Mouse (Mus musculus) heart, embryonic 12.5 days (tissue): ENCODE measurements around the gene Chmp6. TPM values are rescaled to one million over a fixed set of nuclear protein-coding genes. Genes with fewer than 3 reads are reported as not detected.
A peak's percentile ranks its signal among the peaks of the same experiment; 100 is the strongest.

Source experiments
- ATAC-seq: fragments of 200-750 bp; cut with Nextera tagmentation; 2 replicates; pipeline ENCODE4 v1.8.0; 2017; ENCODE audit warnings: moderate TSS enrichment, moderate library complexity; ENCODE audit not compliant: insufficient number of reproducible peaks, low FRiP score
- H3K27ac ChIP-seq: fragments of 300-500 bp; sonication (generic); 2 replicates; pipeline ENCODE4 v1.5.1; 2016; ENCODE audit warnings: mild to moderate bottlenecking, moderate library complexity; ENCODE audit not compliant: poor library complexity, severe bottlenecking
- H3K27me3 ChIP-seq: fragments of 300-500 bp; sonication (generic); replicated peaks from 2 replicates; pipeline ENCODE4 v1.6.1; 2016; ENCODE audit warnings: mild to moderate bottlenecking, moderate library complexity
- H3K36me3 ChIP-seq: fragments of 300-500 bp; sonication (generic); 2 replicates; pipeline ENCODE4 v1.6.1; 2016; ENCODE audit warnings: mild to moderate bottlenecking, moderate library complexity
- H3K4me1 ChIP-seq: fragments of 300-500 bp; sonication (generic); replicated peaks from 2 replicates; pipeline ENCODE4 v1.6.1; 2016; ENCODE audit warnings: mild to moderate bottlenecking
- H3K4me2 ChIP-seq: fragments of 300-500 bp; sonication (generic); 2 replicates; pipeline ENCODE4 v1.6.1; 2016; ENCODE audit warnings: mild to moderate bottlenecking, moderate library complexity
- H3K4me3 ChIP-seq: fragments of 300-500 bp; sonication (generic); 2 replicates; pipeline ENCODE4 v1.5.1; 2016; ENCODE audit warnings: mild to moderate bottlenecking
- H3K9ac ChIP-seq: fragments of 300-500 bp; sonication (generic); 2 replicates; pipeline ENCODE4 v1.6.1; 2016; ENCODE audit warnings: mild to moderate bottlenecking, moderate library complexity
- H3K9me3 ChIP-seq: fragments of 300-500 bp; sonication (generic); replicated peaks from 2 replicates; pipeline ENCODE4 v1.6.1; 2016; ENCODE audit warnings: mild to moderate bottlenecking, moderate library complexity
- WGBS: fragments of 180-500 bp; shearing (Covaris S2); methylation state at CpG from one replicate; pipeline ENCODE4 v1.1.7; 2016; 5-methylcytosine and 5-hydroxymethylcytosine counted together
- polyA plus RNA-seq: library from polyadenylated mRNA; unstranded; fragments of >200 nt; fragmentation: Nextera tagmentation; extraction: Ambion mirVana; gene quantifications from 2 replicates; pipeline ENCODE4 v1.2.1, GENCODE M21; 2016

Chmp6 gene
- polyA plus RNA-seq, 1 experiment from 2014 or later: 67.8 TPM

DNA sequence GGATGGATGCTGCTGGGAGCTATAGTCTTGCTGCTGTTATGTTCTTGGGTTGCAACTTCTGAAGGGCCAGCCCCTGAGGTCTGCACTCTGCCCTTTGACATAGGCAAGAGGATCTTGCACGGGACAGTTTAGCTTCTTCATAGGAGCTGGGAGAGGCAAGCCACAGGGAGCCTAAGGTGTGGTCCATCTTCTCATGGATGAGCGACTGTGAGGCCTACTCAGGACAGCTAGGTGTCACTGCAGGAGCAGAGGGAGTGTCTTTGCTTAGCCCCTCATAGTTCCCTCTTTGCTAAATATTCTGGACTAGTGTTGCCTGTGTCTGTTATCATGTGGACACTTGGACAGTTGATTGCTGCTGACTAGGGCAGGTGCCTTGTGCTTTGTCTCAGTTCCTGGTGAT is 34.7 kb downstream of the Chmp6 start:
- 52% methylated on average over 2 of the region's 2 CpGs for WGBS
- peaks cover 82% of the 10 kb centered on the region for H3K4me1 ChIP-seq
- no peaks in the 10 kb centered on the region for H3K9me3 ChIP-seq
- H3K4me2 ChIP-seq: no peak overlapping the region
- H3K27ac ChIP-seq: no peak overlapping the region
- no peaks in the 10 kb centered on the region for H3K36me3 ChIP-seq
- H3K4me3 ChIP-seq: no peak overlapping the region
- H3K9ac ChIP-seq: 0 out of 2 replicates have a peak overlapping the region, but pooled peaks have one; percentile 16
- ATAC-seq: no peak
- H3K27me3 ChIP-seq: 0 out of 2 replicates have a peak, but pooled peaks cover 5% of the 10 kb centered on the region

DNA sequence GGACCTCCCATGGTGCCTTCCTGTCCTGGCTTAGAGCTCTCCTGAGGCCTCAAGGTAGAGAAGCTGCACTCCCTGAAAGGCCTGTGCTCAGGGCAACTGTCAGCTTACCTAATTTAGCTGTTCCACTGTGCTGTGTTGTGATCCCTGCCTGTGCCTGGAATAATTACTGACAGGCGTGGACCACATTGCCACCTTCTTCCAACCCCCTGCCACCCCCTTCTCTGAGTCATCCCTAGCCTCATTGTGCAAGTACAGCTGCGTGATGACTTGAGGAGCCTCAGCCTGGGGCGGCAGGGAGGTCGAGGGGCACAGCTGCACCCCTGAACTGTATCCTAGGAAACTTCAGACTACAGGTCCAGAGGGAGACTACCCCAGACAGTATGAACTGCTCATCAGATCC is 35.1 kb downstream of the Chmp6 start:
- Histone ChIP-seq H3K9ac (0 out of 2 replicates have a peak overlapping the region, but pooled peaks have one; percentile 16), H3K27ac (no peak overlapping the region), H3K9me3 (no peaks in the 10 kb centered on the region), H3K36me3 (no peaks in the 10 kb centered on the region), H3K4me2 (no peak overlapping the region), H3K4me1 (peaks cover 86% of the 10 kb centered on the region), H3K27me3 (0 out of 2 replicates have a peak, but pooled peaks cover 5% of the 10 kb centered on the region), H3K4me3 (no peak overlapping the region)
- WGBS: 56% methylated on average over 4 of the region's 4 CpGs
- no peak for ATAC-seq

GRCm38 (mm10) chr11:119948803-119949202 is 35.6 kb downstream of the Chmp6 start:
- Histone ChIP-seq H3K9ac (0 out of 2 replicates have a peak overlapping the region, but pooled peaks have one; percentile 57), H3K4me3 (no peak overlapping the region), H3K27ac (0 out of 2 replicates have a peak overlapping the region, but pooled peaks have one; percentile 19), H3K9me3 (no peaks in the 10 kb centered on the region), H3K36me3 (no peaks in the 10 kb centered on the region), H3K4me2 (no peak overlapping the region), H3K4me1 (peaks cover 86% of the 10 kb centered on the region), H3K27me3 (0 out of 2 replicates have a peak, but pooled peaks cover 5% of the 10 kb centered on the region)
- no peak for ATAC-seq
- WGBS: 73% methylated on average over 2 of the region's 2 CpGs

DNA sequence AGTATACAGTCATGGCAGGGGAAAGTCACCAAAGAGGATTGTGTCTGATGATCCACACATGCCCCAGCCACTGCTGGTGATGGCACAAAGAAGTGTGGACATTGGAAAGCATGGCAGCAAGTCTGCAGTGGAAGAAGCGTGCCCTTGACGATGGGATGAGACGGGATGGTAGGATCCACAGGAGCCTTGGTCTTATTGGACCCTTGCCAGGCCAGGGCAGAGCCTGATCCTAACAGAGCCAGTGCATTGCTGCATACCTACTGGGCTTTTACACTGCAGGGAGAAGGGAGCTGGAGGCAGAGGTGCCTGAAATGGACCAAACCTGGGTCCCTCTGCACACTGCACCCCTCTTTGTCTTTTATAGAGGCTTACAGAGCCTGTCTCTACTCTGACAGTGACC is 37.3 kb downstream of the Chmp6 start:
- H3K36me3 ChIP-seq: no peaks in the 10 kb centered on the region
- no peak overlapping the region for H3K27ac ChIP-seq
- H3K4me1 ChIP-seq: peaks cover 86% of the 10 kb centered on the region
- H3K4me2 ChIP-seq: no peak overlapping the region
- no peak overlapping the region for H3K9ac ChIP-seq
- no peak overlapping the region for H3K4me3 ChIP-seq
- H3K27me3 ChIP-seq: no peaks in the 10 kb centered on the region
- WGBS: 86% methylated on average over 3 of the region's 3 CpGs
- no peaks in the 10 kb centered on the region for H3K9me3 ChIP-seq
- ATAC-seq: no peak

GRCm38 (mm10) chr11:119951326-119951725 is 38.1 kb downstream of the Chmp6 start:
- Histone ChIP-seq H3K36me3 (no peaks in the 10 kb centered on the region), H3K4me1 (peaks cover 87% of the 10 kb centered on the region), H3K9me3 (no peaks in the 10 kb centered on the region), H3K4me3 (no peak overlapping the region), H3K9ac (no peak overlapping the region), H3K4me2 (no peak overlapping the region), H3K27ac (no peak overlapping the region), H3K27me3 (no peaks in the 10 kb centered on the region)
- ATAC-seq: no peak
- WGBS: 83% methylated on average over 6 of the region's 6 CpGs

DNA sequence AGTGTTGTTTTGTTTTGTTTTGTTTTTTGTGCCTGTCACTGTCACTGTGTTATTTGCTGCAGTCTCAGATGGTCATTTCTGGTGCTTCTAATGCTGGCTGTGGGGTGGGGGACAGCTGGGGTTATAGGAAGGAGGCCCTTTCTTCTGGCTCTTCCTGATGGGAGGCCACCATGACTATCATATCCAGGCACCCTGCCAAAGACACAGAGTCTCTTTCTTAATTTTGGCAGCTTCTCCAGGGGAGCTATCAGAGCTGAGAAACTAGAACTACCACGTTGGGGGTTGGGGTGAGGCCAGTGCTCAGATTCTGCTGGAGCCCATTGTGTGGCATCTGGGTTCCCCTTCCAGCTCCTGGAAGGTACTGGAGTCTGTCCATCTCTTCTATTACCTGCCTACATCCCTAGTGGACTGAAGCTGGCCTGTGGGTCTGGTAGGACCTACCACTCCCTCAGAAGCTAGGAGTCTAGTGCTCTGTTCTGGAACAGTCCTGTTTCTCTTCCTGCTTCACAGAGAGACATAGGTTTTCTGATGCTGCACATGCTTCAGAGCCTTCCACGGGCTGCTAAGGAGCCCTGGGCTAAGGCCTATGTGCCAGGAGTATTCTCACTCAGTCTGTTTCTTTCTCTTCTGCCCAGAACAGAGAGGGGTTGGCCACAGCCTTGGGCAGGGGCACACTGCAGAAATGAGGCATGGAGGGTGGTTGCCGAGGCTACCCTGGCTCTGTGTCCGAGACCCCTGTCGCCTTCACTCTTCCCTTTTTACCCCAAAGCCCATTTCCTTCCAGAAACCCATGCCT is 39.4 kb downstream of the Chmp6 start:
- ATAC-seq: no peak
- no peak overlapping the region for H3K4me3 ChIP-seq
- H3K4me1 ChIP-seq: peaks cover 91% of the 10 kb centered on the region
- 57% methylated on average over 5 of the region's 5 CpGs for WGBS
- no peak overlapping the region for H3K4me2 ChIP-seq
- H3K27ac ChIP-seq: peak overlapping the region; percentile 42; the same call in 1 of the 2 replicates
- H3K9ac ChIP-seq: no peak overlapping the region
- H3K27me3 ChIP-seq: no peaks in the 10 kb centered on the region
- no peaks in the 10 kb centered on the region for H3K9me3 ChIP-seq
- 0 out of 2 replicates have a peak, but pooled peaks cover 3% of the 10 kb centered on the region for H3K36me3 ChIP-seq

DNA sequence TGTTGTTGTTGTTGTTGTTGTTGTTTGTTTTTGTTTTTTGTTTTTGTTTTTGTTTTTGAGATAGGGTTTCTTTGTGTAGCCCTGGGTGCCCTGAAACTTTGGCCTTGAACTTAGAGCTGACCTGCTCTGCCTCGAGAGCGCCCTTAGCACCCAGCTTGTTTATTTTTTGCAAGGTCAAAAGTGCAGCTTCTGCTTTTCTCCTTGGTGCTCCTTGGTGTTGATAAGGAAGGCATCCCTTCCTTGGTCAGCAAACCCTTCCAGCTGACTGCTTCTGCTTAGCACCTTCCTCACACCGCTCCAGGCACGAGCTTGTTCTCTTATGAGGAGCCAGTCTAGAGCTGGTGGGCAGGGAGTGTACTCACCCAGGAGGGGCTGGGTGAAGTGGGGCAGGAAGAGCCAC is 41.0 kb downstream of the Chmp6 start:
- H3K4me2 ChIP-seq: no peak overlapping the region
- H3K9ac ChIP-seq: no peak overlapping the region
- peaks cover 91% of the 10 kb centered on the region for H3K4me1 ChIP-seq
- 0 out of 2 replicates have a peak, but pooled peaks cover 5% of the 10 kb centered on the region for H3K36me3 ChIP-seq
- H3K9me3 ChIP-seq: no peaks in the 10 kb centered on the region
- H3K27me3 ChIP-seq: no peaks in the 10 kb centered on the region
- 33% methylated on average over 4 of the region's 4 CpGs for WGBS
- no peak overlapping the region for H3K4me3 ChIP-seq
- H3K27ac ChIP-seq: no peak overlapping the region
- ATAC-seq: no peak

DNA sequence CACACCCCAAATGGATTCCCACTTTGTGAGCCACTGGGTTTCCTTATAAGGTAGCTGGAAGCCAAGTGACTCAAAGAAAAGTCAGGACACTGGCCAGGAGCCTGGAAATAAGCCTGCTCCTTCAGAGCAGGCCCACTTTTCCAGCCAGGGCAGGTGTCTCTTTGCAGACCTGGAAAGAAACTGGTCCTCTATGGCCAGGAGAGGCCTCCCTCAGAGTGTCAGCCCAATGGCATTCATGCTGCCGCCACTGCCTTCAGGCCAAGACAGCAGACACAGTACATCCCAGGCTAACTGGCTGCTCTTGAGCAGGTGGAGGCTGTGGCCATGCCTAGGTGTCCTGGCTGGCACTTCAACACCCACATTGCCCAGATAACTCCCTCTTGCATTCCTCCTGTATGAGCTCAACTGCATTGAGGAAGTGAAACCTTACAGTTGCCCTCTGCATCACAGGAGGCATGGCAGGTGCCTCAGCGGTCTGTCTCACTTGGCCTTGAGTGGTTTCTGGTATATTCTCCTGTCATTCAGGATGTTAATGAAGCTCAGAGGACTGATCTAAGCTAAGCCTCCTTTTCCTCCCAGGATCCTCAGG is 41.6 kb downstream of the Chmp6 start:
- Histone ChIP-seq H3K9me3 (no peaks in the 10 kb centered on the region), H3K4me3 (no peak overlapping the region), H3K36me3 (peaks cover 5% of the 10 kb centered on the region; the same call in 1 of the 2 replicates), H3K27me3 (no peaks in the 10 kb centered on the region), H3K27ac (peak overlapping the region; percentile 56; the same call in 1 of the 2 replicates), H3K9ac (peak overlapping the region; percentile 1; the same call in 1 of the 2 replicates), H3K4me2 (no peak overlapping the region), H3K4me1 (peaks cover 92% of the 10 kb centered on the region)
- ATAC-seq: no peak
- 54% methylated on average over 2 of the region's 2 CpGs for WGBS

GRCm38 (mm10) chr11:119955432-119955831 is 42.2 kb downstream of the Chmp6 start:
- peaks cover 94% of the 10 kb centered on the region for H3K4me1 ChIP-seq

GRCm38 (mm10) chr11:119956590-119956989 is 43.3 kb downstream of the Chmp6 start:
- no peak overlapping the region for H3K4me3 ChIP-seq
- peaks cover 82% of the 10 kb centered on the region for H3K4me1 ChIP-seq
- H3K27me3 ChIP-seq: no peaks in the 10 kb centered on the region
- no peak overlapping the region for H3K4me2 ChIP-seq
- 81% methylated on average over 13 of the region's 13 CpGs for WGBS
- H3K9me3 ChIP-seq: no peaks in the 10 kb centered on the region
- H3K36me3 ChIP-seq: peaks cover 16% of the 10 kb centered on the region
- no peak overlapping the region for H3K9ac ChIP-seq
- no peak overlapping the region for H3K27ac ChIP-seq
- ATAC-seq: no peak

More at GRCm38 (mm10) chr11:119955432-119955831, 42.2 kb downstream of the Chmp6 start:
- H3K9ac ChIP-seq: peak overlapping the region; percentile 33; the same call in 1 of the 2 replicates
- peak overlapping the region; percentile 56 for H3K27ac ChIP-seq
- 44% methylated on average over 3 of the region's 3 CpGs for WGBS
- H3K4me3 ChIP-seq: no peak overlapping the region
- peak; percentile 48; the same call in 1 of the 2 replicates for ATAC-seq
- H3K36me3 ChIP-seq: peaks cover 11% of the 10 kb centered on the region
- no peak overlapping the region for H3K4me2 ChIP-seq
- H3K27me3 ChIP-seq: no peaks in the 10 kb centered on the region
- H3K9me3 ChIP-seq: no peaks in the 10 kb centered on the region

- 60% methylated on average over 7 of the region's 7 CpGs for WGBS
- no peak for ATAC-seq
Observed at GRCm38 (mm10) chr11:119958856-119959255, 45.6 kb downstream of the Chmp6 start.

More at GRCm38 (mm10) chr11:119958856-119959255, 45.6 kb downstream of the Chmp6 start:
- Histone ChIP-seq H3K36me3 (peaks cover 16% of the 10 kb centered on the region), H3K27me3 (no peaks in the 10 kb centered on the region), H3K27ac (no peak overlapping the region), H3K4me2 (no peak overlapping the region), H3K4me3 (no peak overlapping the region), H3K9ac (no peak overlapping the region), H3K4me1 (peaks cover 60% of the 10 kb centered on the region), H3K9me3 (no peaks in the 10 kb centered on the region)
